Mouse (Mus musculus) cerebellum, postnatal 10 days (tissue): ENCODE results near the gene Slc6a6.

Experiments
- DNase-seq, 2 experiments: peaks; one replicate each; pipeline ENCODE4 v3.0.0; 2021; ENCODE audit warnings: mixed read lengths in 2 of 2

The Slc6a6 gene

GRCm38 (mm10) chr6:91670224-91670623, 13.6 kb upstream of the Slc6a6 start:
- no peak for DNase-seq

GRCm38 (mm10) chr6:91674757-91675350, 9.0 kb upstream of the Slc6a6 start:
- no peak for DNase-seq

GRCm38 (mm10) chr6:91678506-91679094, 5.3 kb upstream of the Slc6a6 start:
- DNase-seq = no peak

- DNase-seq = peak; percentile 73 to 84
These were observed 4.7 kb upstream of the Slc6a6 start for GRCm38 (mm10) chr6:91679095-91679577.

GRCm38 (mm10) chr6:91679716-91680115, 4.1 kb upstream of the Slc6a6 start:
- peak; percentile 72 to 81 for DNase-seq

GRCm38 (mm10) chr6:91681841-91682240, 2.0 kb upstream of the Slc6a6 start:
- DNase-seq = no peak

- peak in 1 of 2 experiments; percentile 34 for DNase-seq
These were observed 732 bp upstream of the Slc6a6 start for GRCm38 (mm10) chr6:91683121-91683520.

GRCm38 (mm10) chr6:91684474-91684829, 599 bp downstream of the Slc6a6 start:
- peak in 1 of 2 experiments; percentile 63 for DNase-seq

GRCm38 (mm10) chr6:91684831-91685532, 1.1 kb downstream of the Slc6a6 start:
- DNase-seq = peak; percentile 56

GRCm38 (mm10) chr6:91685533-91685883, 1.7 kb downstream of the Slc6a6 start:
- peak in 1 of 2 experiments; percentile 28 for DNase-seq

- DNase-seq = no peak
These were observed 2.0 kb downstream of the Slc6a6 start for GRCm38 (mm10) chr6:91685896-91686295.

- DNase-seq = peak; percentile 52 to 63
These were observed 2.7 kb downstream of the Slc6a6 start for GRCm38 (mm10) chr6:91686597-91686996.

GRCm38 (mm10) chr6:91688021-91688420, 4.2 kb downstream of the Slc6a6 start:
- no peak for DNase-seq

GRCm38 (mm10) chr6:91689231-91689630, 5.4 kb downstream of the Slc6a6 start:
- no peak for DNase-seq

GRCm38 (mm10) chr6:91690222-91690621, 6.4 kb downstream of the Slc6a6 start:
- DNase-seq = no peak

GRCm38 (mm10) chr6:91690646-91691045, 6.8 kb downstream of the Slc6a6 start:
- no peak for DNase-seq

GRCm38 (mm10) chr6:91691576-91691975, 7.7 kb downstream of the Slc6a6 start:
- no peak for DNase-seq

GRCm38 (mm10) chr6:91693301-91693886, 9.5 kb downstream of the Slc6a6 start:
- no peak for DNase-seq

GRCm38 (mm10) chr6:91694610-91695009, 10.8 kb downstream of the Slc6a6 start:
- DNase-seq = peak; percentile 96 to 98

- no peak for DNase-seq
These were observed 15.0 kb downstream of the Slc6a6 start for GRCm38 (mm10) chr6:91698831-91699230.

- no peak for DNase-seq
These were observed 15.8 kb downstream of the Slc6a6 start for GRCm38 (mm10) chr6:91699482-91700200.

GRCm38 (mm10) chr6:91700823-91701621, 17.2 kb downstream of the Slc6a6 start:
- no peak for DNase-seq
